Mouse (Mus musculus) urinary bladder, postnatal 10 days (tissue): ENCODE results near the gene Spats1.
"Not testable (repeated sequence)": the region's sequence is repeated elsewhere in the genome, so short reads cannot be mapped to it uniquely, and the experiment has no call there.

ENCODE experiments used
- DNase-seq: peaks from one replicate; pipeline ENCODE4 v3.0.0; 2022; ENCODE audit warnings: low spot score

Spats1 gene

DNA sequence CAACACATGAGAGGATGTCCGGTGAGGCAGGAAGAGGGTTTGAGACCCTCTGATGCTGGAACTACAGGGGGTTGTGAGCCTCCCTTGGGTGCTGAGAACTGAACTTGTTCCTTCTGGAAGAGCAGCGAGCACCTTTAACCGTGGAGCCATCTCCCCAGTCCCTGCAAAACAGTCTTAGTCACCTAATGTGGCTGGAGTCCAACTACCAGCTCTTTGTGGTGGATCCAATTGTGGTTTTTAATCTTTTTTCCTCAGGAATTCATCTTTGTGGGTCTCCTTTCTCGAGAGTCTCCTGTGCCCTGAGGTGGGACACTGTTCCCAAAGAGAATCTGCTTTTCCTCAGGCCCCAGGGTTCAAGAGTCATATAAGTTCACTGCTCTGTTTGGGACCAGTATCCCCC is 29.3 kb downstream of the Spats1 start:
- no peak for DNase-seq

DNA sequence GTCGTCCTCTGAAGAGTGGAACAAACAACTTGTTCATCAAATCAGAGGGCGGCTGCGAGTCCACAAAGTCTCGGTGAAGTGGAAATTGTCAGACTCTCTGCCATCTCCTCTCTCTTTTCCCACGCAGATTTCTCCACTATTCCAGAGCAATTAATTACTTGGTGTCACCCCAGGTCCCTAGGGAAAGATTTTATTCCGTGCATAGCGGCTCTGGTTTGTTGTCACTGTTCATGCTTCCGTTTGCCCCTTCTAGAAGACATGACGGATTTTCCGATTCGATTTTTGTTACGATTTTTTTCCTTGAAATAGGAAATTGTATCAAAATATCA is 41.0 kb downstream of the Spats1 start:
- DNase-seq, result no peak

DNA sequence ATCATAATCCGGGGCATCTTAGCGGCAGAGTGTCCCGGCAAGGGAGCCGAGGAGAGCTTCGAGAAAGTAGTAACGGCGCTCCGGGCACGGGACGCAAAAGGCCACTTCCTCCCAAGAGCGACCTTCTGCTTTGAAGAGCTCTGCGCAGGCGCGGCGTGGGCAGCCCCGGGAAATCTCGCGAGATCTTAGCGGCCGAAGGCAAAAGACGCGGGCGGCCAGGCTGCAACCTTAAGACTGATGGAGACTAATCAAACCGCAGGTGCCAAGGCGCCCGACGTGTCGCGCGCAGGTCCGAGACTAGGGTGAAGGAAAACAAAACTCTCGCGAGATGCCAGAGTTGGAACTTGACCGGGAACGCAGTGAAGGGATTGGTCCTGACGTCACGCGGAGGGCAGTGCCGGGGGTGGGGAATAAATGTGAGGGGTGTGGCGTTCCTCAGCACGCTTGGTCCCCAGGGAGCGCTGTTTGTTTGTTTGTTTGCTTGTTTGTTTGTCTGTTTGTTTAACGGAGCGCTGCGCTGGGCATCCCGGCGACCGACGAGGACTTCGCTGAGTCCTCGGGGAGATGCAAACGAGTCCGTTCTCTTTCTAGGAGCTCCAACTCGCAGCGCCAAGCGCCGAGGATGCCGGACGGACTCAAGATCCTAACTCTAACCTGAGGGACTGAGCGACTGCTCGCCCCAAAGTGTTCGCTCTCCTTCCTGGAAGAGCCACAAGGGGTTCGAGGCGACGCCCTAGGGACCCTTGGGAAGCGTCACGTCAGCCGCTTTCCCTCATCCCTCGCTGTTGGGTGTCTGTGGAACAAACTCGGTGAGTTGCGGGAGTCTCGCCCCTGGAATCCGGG is 41.6 kb downstream of the Spats1 start, which contains the start of gene Cdc5l:
Gene Cdc5l, minus strand, starts transcription at position 319 of the 843 bp plus-strand sequence.
- DNase-seq, result peak; percentile 89

DNA sequence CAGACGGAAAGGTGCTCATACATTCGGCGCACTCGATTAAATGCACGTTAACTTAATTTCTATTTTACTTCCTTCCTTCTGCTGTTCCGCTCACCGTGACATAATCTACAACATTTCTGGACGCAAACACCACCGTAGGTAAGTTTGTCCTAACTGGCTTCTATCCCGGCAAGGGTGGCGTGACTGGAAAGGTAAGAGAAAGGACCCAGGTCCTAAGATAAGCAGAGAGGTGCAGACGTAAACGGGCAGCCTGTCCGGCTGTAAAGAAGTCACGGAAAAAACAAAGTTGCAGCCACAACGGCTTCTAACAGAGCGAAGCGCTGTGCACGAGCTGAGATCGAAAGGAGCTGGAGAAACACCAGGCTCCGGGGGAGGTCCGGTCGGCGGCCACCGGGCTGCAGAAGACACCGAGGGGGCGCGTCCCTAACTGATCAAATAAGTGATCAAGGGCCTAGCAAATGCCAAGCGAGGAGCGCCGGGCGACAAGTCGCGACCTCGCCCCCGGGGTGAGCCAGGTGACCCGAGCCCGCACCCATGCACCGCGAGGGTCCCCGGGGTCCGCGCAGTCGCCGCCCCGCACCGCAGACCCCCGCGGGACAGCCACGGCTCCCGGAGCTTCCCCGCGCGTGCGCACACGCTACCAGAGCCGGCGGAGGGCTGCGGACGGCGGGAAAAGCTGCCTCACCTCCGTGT is 42.4 kb downstream of the Spats1 start:
- DNase-seq, result peak; percentile 14

- no peak for DNase-seq
These were observed 43.2 kb downstream of the Spats1 start for GRCm38 (mm10) chr17:45432007-45432406.

DNA sequence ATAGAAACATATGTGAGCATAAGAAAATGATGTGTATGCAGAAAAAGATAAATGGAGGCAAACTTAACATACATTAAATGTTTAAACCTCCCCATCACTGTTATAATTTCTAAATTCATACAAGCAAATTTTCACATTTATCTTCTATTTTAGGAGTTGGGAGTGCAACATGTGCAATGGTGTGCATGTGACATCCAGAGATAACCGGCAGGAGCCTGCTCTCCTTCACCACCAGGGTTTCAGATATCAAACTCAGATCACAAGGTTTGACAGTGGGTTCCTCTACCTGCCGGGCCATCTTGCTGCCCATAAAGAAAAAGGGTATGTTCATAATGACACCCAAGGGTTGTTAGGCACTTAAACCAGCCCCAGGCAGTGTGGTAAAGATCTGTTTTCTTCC is 57.8 kb downstream of the Spats1 start:
- DNase-seq, result no peak

- not testable (repeated sequence) for DNase-seq
These were observed 63.6 kb downstream of the Spats1 start for GRCm38 (mm10) chr17:45411617-45412016.

GRCm38 (mm10) chr17:45408719-45409118 is 66.5 kb downstream of the Spats1 start:
- no peak for DNase-seq

DNA sequence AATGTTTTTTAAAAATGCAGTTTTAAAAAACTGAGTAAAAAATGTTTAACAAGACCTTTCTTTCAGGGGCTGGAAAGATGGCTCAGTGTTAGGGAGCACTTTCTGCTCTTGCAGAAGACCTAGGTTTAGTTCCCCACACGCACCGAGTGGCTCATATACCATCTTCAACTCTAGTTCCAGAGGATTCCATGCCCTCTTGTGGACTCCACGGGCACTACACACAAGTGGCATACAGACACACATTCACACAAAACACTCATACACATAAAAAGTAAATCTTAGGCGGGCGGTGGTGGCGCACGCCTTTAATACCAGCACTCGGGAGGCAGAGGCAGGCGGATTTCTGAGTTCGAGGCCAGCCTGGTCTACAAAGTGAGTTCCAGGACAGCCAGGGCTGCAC is 68.9 kb downstream of the Spats1 start:
- no peak for DNase-seq

GRCm38 (mm10) chr17:45403207-45403606 is 72.0 kb downstream of the Spats1 start:
- no peak for DNase-seq

DNA sequence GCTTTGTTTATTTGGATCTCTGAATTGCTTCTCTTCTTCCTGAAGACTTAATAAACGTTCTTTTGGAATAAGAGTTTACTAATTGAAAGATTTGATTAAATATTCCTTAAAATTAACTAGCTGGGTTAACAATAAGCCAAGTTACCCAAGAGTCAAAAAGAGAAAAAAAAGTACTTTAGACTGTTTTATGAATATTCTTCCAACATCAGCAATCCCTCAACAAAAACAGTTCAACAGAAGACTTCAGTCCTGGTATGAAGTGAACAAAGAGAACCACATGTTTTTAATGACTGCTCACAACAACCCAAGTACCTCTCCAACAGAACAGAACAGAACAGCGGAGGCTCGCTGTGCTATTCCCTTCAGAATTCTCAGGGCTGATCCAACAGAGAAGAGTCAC is 72.6 kb downstream of the Spats1 start:
- DNase-seq, result no peak

GRCm38 (mm10) chr17:45402126-45402525 is 73.1 kb downstream of the Spats1 start:
- DNase-seq, result no peak

- no peak for DNase-seq
These were observed 73.9 kb downstream of the Spats1 start for GRCm38 (mm10) chr17:45401126-45401905.

GRCm38 (mm10) chr17:45398021-45398420 is 77.2 kb downstream of the Spats1 start:
- no peak for DNase-seq

DNA sequence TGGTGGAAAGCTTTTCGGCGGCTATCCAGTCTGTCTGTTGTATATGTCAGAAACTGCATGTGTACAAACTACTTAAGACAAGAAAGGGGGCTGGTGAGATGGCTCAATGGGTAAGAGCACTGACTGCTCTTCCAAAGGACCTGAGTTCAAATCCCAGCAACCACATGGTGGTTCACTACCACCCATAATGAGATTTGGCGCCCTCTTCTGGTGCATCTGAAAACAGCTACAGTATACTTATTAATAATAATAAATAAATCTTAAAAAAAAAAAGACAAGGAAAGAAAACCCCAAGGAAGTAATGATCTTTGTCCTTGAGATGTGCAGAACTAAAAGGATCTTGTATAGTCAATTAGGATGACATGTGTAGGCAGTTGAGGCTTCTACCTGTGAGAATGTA is 77.7 kb downstream of the Spats1 start:
- DNase-seq, result no peak

- DNase-seq, result no peak
These were observed 80.6 kb downstream of the Spats1 start for GRCm38 (mm10) chr17:45394612-45395011.

DNA sequence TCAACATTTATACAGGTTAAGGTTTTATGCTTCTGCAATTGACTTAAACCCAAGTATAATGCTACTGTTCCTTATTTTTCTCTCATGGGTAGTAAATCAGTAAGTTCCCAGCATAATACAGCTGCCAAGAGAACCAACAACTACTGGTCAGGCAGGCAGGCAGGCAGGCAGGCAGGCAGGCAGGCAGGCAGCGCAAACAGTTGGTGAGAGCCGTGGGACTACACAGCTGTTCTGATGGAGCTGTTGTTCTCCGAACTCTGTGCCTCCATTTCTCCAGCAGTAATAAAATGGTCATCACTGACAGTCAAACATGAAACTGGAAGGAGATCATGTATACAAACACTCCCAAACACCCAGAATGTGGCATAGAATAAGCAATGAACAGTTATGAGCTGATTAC is 81.5 kb downstream of the Spats1 start:
- DNase-seq, result no peak
